Mouse (Mus musculus) kidney, postnatal 0 days (tissue): ENCODE results near the gene Brd3. TPM values are rescaled to one million over a fixed set of nuclear protein-coding genes. Genes with fewer than 3 reads are reported as not detected.

ENCODE experiments used
- ATAC-seq: fragments of 200-750 bp; cut with Nextera tagmentation; replicated peaks from 2 replicates; pipeline ENCODE4 v1.8.0; 2017; ENCODE audit warnings: low read depth, moderate number of reproducible peaks, moderate TSS enrichment, moderate library complexity; ENCODE audit not compliant: low FRiP score
- DNase-seq: peaks from one replicate; pipeline ENCODE4 v3.0.0-alpha.2; 2016; ENCODE audit warnings: low spot score
- H3K27ac ChIP-seq: fragments of 300-500 bp; sonication (generic); 2 replicates; pipeline ENCODE4 v1.5.1; 2014; ENCODE audit warnings: mild to moderate bottlenecking
- H3K27me3 ChIP-seq: fragments of 300-500 bp; sonication (generic); 2 replicates; pipeline ENCODE4 v1.6.1; 2014; ENCODE audit warnings: low read length, mixed read lengths; ENCODE audit not compliant: insufficient read depth
- H3K36me3 ChIP-seq: fragments of 300-500 bp; sonication (generic); 2 replicates; pipeline ENCODE4 v1.6.1; 2014; ENCODE audit warnings: low read length, mixed read lengths; ENCODE audit not compliant: insufficient read depth
- H3K4me1 ChIP-seq: fragments of 300-500 bp; sonication (generic); replicated peaks from 2 replicates; pipeline ENCODE4 v1.6.1; 2014; ENCODE audit warnings: antibody characterized with exemption, low read length, mixed read lengths; ENCODE audit not compliant: insufficient read depth
- H3K4me2 ChIP-seq: fragments of 300-500 bp; sonication (generic); 2 replicates; pipeline ENCODE4 v1.6.1; 2014; ENCODE audit warnings: mild to moderate bottlenecking, low read length, moderate library complexity, mixed read lengths
- H3K4me3 ChIP-seq: fragments of 300-500 bp; sonication (generic); replicated peaks from 2 replicates; pipeline ENCODE4 v1.5.1; 2014; ENCODE audit warnings: low read depth, low read length
- H3K9ac ChIP-seq: fragments of 300-500 bp; sonication (generic); 2 replicates; pipeline ENCODE4 v1.6.1; 2014; ENCODE audit warnings: low read depth, low read length
- H3K9me3 ChIP-seq: fragments of 300-500 bp; sonication (generic); replicated peaks from 2 replicates; pipeline ENCODE4 v1.6.1; 2016; ENCODE audit warnings: low read length, inconsistent platforms, mixed read lengths
- CTCF ChIP-seq: IDR thresholded peaks from 2 replicates; pipeline ENCODE4 v1.5.1; 2016; ENCODE audit warnings: antibody characterized with exemption, low read depth, mild to moderate bottlenecking, moderate library complexity
- WGBS: fragments of 180-500 bp; shearing (Covaris S2); extraction: QIAGEN DNeasy Blood & Tissue Kit; methylation state at CpG from one replicate; pipeline ENCODE4 v1.1.7; 2014; 5-methylcytosine and 5-hydroxymethylcytosine counted together
- polyA plus RNA-seq: library from polyadenylated mRNA; unstranded; fragments of >200 nt; fragmentation: Nextera tagmentation; extraction: Ambion mirVana; gene quantifications from 2 replicates; pipeline ENCODE4 v1.2.1, GENCODE M21; 2015

The Brd3 gene
- polyA plus RNA-seq, 1 experiment from 2014 or later: 91.4 TPM

- Histone ChIP-seq H3K4me2 (no peak overlapping the region), H3K36me3 (no peaks in the 10 kb centered on the region), H3K4me1 (no peaks in the 10 kb centered on the region), H3K9ac (no peak overlapping the region), H3K27me3 (no peaks in the 10 kb centered on the region), H3K27ac (no peak overlapping the region), H3K4me3 (no peak overlapping the region), H3K9me3 (no peaks in the 10 kb centered on the region)
- DNase-seq (no peak), ATAC-seq (no peak)
- TF ChIP-seq CTCF: no peak
- WGBS: 69% methylated on average over 4 of the region's 4 CpGs
These were observed 20.7 kb downstream of the Brd3 start for GRCm38 (mm10) chr2:27486725-27487124.

- ATAC-seq (no peak), DNase-seq (no peak)
- no peak for TF ChIP-seq CTCF
- no peaks in the 10 kb centered on the region for H3K27me3 ChIP-seq
- H3K9me3 ChIP-seq: no peaks in the 10 kb centered on the region
- 78% methylated on average over 7 of the region's 7 CpGs for WGBS
- no peak overlapping the region for H3K27ac ChIP-seq
- no peaks in the 10 kb centered on the region for H3K36me3 ChIP-seq
- no peak overlapping the region for H3K4me3 ChIP-seq
- H3K4me1 ChIP-seq: no peaks in the 10 kb centered on the region
- H3K9ac ChIP-seq: no peak overlapping the region
- no peak overlapping the region for H3K4me2 ChIP-seq
These were observed 25.1 kb downstream of the Brd3 start for GRCm38 (mm10) chr2:27482265-27482861.

GRCm38 (mm10) chr2:27480367-27480766 is 27.1 kb downstream of the Brd3 start:
- no peaks in the 10 kb centered on the region for H3K36me3 ChIP-seq
- no peak overlapping the region for H3K4me3 ChIP-seq
- no peak overlapping the region for H3K4me2 ChIP-seq
- H3K9ac ChIP-seq: no peak overlapping the region
- no peak for DNase-seq
- H3K27ac ChIP-seq: no peak overlapping the region
- no peaks in the 10 kb centered on the region for H3K27me3 ChIP-seq
- 81% methylated on average over 4 of the region's 4 CpGs for WGBS
- no peak for TF ChIP-seq CTCF
- ATAC-seq: no peak
- H3K4me1 ChIP-seq: no peaks in the 10 kb centered on the region
- no peaks in the 10 kb centered on the region for H3K9me3 ChIP-seq

- Histone ChIP-seq H3K9me3 (no peaks in the 10 kb centered on the region), H3K27ac (no peak overlapping the region), H3K27me3 (no peaks in the 10 kb centered on the region), H3K36me3 (no peaks in the 10 kb centered on the region), H3K4me3 (no peak overlapping the region), H3K4me1 (no peaks in the 10 kb centered on the region), H3K9ac (no peak overlapping the region), H3K4me2 (no peak overlapping the region)
- no peak for TF ChIP-seq CTCF
- ATAC-seq (no peak), DNase-seq (no peak)
- 63% methylated on average over 4 of the region's 4 CpGs for WGBS
These were observed 27.6 kb downstream of the Brd3 start for GRCm38 (mm10) chr2:27479821-27480220.

GRCm38 (mm10) chr2:27476303-27477192 is 30.9 kb downstream of the Brd3 start:
- H3K36me3 ChIP-seq: no peaks in the 10 kb centered on the region
- no peaks in the 10 kb centered on the region for H3K27me3 ChIP-seq
- H3K9me3 ChIP-seq: no peaks in the 10 kb centered on the region
- TF ChIP-seq CTCF: no peak
- H3K4me2 ChIP-seq: peak overlapping the region; percentile 66
- H3K27ac ChIP-seq: peak overlapping the region; percentile 98
- 25% methylated on average over 11 of the region's 11 CpGs for WGBS
- H3K9ac ChIP-seq: peak overlapping the region; percentile 93
- ATAC-seq (no peak), DNase-seq (no peak)
- H3K4me3 ChIP-seq: peak overlapping the region; percentile 96
- H3K4me1 ChIP-seq: peaks cover 19% of the 10 kb centered on the region

DNA sequence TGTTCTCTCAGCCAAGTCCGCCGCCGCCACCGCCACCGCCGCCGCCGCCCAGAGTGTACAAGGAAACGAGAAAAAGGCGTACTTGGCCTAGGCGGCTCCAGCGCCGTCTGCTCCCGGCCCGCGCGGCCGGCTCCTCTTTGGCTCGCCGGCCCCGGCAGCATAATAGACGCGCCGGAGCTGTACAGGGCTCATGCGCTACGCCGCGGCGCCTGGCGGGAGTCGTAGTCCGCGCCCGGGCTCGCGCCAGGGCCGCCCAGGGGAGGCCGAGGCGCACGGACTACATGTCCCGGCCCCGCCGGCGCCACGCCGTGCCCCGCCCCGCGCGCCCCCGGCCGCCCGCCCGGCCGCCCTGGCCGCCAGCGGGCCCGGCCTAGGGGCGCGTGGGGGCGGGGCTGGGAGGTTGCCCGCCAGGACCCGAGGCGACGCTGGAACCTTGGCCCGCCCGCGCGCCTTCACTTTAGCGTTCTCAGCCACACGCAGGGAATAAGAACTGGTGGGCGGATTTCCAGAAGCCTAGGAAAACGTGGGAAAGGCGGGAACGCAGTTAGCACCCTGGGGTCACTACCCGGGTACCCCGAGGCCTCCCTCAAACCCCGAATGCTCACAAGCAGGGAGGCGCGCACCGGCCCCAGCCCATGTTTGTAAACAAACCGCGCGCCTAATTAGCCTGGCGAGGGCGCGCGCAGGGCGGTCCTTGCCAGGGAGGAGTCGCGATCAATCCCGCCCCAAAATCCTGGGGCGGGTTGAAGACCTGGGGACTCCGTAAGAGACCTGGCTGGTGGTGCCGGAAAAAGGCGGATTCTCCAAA is 31.8 kb downstream of the Brd3 start:
- Histone ChIP-seq H3K4me2 (peak overlapping the region; percentile 72), H3K4me1 (peaks cover 24% of the 10 kb centered on the region), H3K36me3 (no peaks in the 10 kb centered on the region), H3K4me3 (peak overlapping the region; percentile 96), H3K9ac (peak overlapping the region; percentile 93), H3K9me3 (no peaks in the 10 kb centered on the region), H3K27me3 (no peaks in the 10 kb centered on the region), H3K27ac (peak overlapping the region; percentile 98)
- DNase-seq (peak; percentile 96), ATAC-seq (peak; percentile 98)
- WGBS: under 1% methylated on average over 90 of the region's 96 CpGs
- no peak for TF ChIP-seq CTCF
